Mouse (Mus musculus) lung, embryonic 15.5 days (tissue): ENCODE measurements around the gene Edem2. TPM values are rescaled to one million over a fixed set of nuclear protein-coding genes. Genes with fewer than 3 reads are reported as not detected.

Source experiments
- ATAC-seq: fragments of 200-750 bp; cut with Nextera tagmentation; 2 replicates; pipeline ENCODE4 v1.8.0; 2017; ENCODE audit warnings: moderate number of reproducible peaks, borderline replicate concordance; ENCODE audit not compliant: low FRiP score, low TSS enrichment; ENCODE audit errors: extremely low read depth
- H3K27ac ChIP-seq: fragments of 300-500 bp; sonication (generic); 2 replicates; pipeline ENCODE4 v1.5.1; 2015; ENCODE audit warnings: moderate library complexity, mild to moderate bottlenecking, inconsistent platforms
- H3K27me3 ChIP-seq: fragments of 300-500 bp; sonication (generic); 2 replicates; pipeline ENCODE4 v1.6.1; 2015; ENCODE audit warnings: inconsistent platforms
- H3K36me3 ChIP-seq: fragments of 300-500 bp; sonication (generic); 2 replicates; pipeline ENCODE4 v1.6.1; 2015; ENCODE audit warnings: inconsistent platforms
- H3K4me1 ChIP-seq: fragments of 300-500 bp; sonication (generic); 2 replicates; pipeline ENCODE4 v1.6.1; 2015; ENCODE audit warnings: inconsistent platforms
- H3K4me2 ChIP-seq: fragments of 300-500 bp; sonication (generic); 2 replicates; pipeline ENCODE4 v1.6.1; 2015; ENCODE audit warnings: inconsistent platforms, mild to moderate bottlenecking, moderate library complexity
- H3K4me3 ChIP-seq: fragments of 300-500 bp; sonication (generic); 2 replicates; pipeline ENCODE4 v1.5.1; 2015; ENCODE audit warnings: mild to moderate bottlenecking, inconsistent platforms
- H3K9ac ChIP-seq: fragments of 300-500 bp; sonication (generic); 2 replicates; pipeline ENCODE4 v1.6.1; 2015; ENCODE audit warnings: inconsistent platforms
- H3K9me3 ChIP-seq: fragments of 300-500 bp; sonication (generic); 2 replicates; pipeline ENCODE4 v1.6.1; 2016; ENCODE audit warnings: inconsistent platforms
- WGBS: fragments of 180-500 bp; shearing (Covaris S2); methylation state at CpG from one replicate; pipeline ENCODE4 v1.1.7; 2015; 5-methylcytosine and 5-hydroxymethylcytosine counted together
- polyA plus RNA-seq: library from polyadenylated mRNA; unstranded; fragments of >200 nt; fragmentation: Nextera tagmentation; extraction: Ambion mirVana; gene quantifications from 2 replicates; pipeline ENCODE4 v1.2.1, GENCODE M21; 2015

Gene Edem2
- polyA plus RNA-seq, 1 experiment from 2014 or later = 45.2 TPM

DNA sequence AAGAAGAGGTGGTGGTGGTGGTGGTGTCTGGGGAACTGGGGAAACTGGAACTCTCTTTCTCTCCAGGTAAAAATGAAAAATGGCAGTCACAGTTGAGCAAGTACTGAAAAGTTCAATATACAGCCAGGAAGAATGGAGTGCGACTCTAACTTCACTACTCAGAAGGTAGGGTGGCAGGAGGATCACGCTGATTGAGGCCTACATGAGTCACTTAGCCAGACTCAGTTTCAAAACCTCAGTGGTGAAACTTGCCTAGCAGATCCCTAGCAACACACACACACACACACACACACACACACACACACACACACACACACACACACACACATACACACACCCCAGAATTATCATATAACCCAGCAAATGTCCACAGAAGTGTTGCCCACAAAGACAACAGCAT is 47.4 kb downstream of the Edem2 start:
- Histone ChIP-seq H3K4me3 (no peak overlapping the region), H3K36me3 (0 out of 2 replicates have a peak, but pooled peaks cover 3% of the 10 kb centered on the region), H3K4me2 (no peak overlapping the region), H3K9me3 (no peaks in the 10 kb centered on the region), H3K4me1 (no peaks in the 10 kb centered on the region), H3K9ac (no peak overlapping the region), H3K27me3 (no peaks in the 10 kb centered on the region), H3K27ac (no peak overlapping the region)
- 95% methylated on average over 2 of the region's 2 CpGs for whole genome bisulfite sequencing
- no peak for ATAC-seq

DNA sequence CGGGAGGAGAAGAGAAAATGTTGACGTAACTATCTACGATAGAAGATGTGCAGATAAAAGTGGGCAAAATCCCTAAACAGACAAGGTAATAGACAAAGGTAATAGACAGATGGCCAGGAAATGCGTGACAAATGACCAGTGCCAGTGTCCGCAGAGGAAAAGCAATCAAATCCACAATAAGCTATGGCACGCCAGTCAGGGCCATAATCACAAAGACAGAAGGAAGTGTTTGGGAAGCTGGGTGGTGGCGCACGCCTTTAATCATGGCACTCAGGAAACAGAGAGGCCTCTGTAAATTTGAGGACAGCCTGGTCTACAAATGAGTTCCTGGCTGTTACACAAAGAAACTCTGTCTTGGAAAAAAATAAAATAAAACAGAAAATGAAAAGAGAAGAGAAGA is 48.1 kb downstream of the Edem2 start:
- Histone ChIP-seq H3K4me1 (no peaks in the 10 kb centered on the region), H3K4me3 (no peak overlapping the region), H3K36me3 (0 out of 2 replicates have a peak, but pooled peaks cover under 1% of the 10 kb centered on the region), H3K9me3 (no peaks in the 10 kb centered on the region), H3K27me3 (no peaks in the 10 kb centered on the region), H3K27ac (no peak overlapping the region), H3K4me2 (no peak overlapping the region), H3K9ac (no peak overlapping the region)
- no peak for ATAC-seq
- WGBS = 63% methylated on average over 8 of the region's 8 CpGs

DNA sequence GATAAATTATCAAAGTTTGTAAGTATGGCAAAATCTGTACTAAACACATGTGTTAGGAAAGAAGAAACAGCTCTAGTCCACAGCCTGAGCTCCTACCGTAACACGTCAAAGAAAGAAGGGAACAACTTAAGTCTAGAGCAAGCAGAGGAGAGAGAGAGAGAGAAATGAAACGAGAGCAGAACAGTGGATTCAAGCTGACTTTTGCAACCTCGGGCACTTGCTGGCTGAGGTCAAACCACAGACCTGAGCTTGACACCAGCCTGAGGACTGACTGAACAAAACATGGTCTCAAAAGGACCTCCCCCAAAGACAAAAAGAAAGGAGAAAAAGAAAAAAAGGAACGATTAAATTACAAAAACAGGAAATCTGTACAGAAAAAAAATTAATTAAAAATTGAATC is 48.7 kb downstream of the Edem2 start:
- Histone ChIP-seq H3K9ac (no peak overlapping the region), H3K36me3 (no peaks in the 10 kb centered on the region), H3K27me3 (no peaks in the 10 kb centered on the region), H3K9me3 (no peaks in the 10 kb centered on the region), H3K4me2 (no peak overlapping the region), H3K4me3 (no peak overlapping the region), H3K4me1 (no peaks in the 10 kb centered on the region), H3K27ac (no peak overlapping the region)
- no peak for ATAC-seq
- 65% methylated on average over 5 of the region's 5 CpGs for WGBS

DNA sequence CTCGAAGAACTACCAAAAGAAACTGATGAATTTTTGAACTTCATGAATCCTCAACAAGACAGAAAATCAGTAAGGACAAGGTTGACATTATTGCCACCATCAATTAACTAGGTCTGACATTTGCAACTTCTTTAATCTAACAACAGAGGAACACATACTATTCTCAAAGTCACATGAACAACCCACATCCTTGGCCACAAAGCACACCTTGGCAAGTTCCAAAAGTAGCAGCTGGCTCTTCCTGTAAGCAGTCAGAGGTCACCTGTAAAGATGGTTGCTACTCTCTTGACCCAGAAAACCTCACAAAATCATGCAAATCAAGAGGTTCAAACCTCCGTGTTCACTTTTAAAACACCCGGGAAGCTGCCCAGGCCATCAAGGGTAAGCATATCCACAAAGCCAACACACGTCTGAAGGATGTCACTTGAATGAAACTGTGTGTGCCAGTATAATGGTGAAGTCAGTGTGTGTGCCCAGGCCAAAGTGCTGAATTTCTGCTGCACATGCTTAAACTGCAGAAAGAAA is 49.6 kb downstream of the Edem2 start:
- no peak overlapping the region for H3K9ac ChIP-seq
- no peak overlapping the region for H3K27ac ChIP-seq
- H3K4me3 ChIP-seq = no peak overlapping the region
- 86% methylated on average over 4 of the region's 4 CpGs for WGBS
- H3K4me2 ChIP-seq = no peak overlapping the region
- H3K36me3 ChIP-seq = no peaks in the 10 kb centered on the region
- no peak for ATAC-seq
- no peaks in the 10 kb centered on the region for H3K9me3 ChIP-seq
- no peaks in the 10 kb centered on the region for H3K27me3 ChIP-seq
- no peaks in the 10 kb centered on the region for H3K4me1 ChIP-seq

DNA sequence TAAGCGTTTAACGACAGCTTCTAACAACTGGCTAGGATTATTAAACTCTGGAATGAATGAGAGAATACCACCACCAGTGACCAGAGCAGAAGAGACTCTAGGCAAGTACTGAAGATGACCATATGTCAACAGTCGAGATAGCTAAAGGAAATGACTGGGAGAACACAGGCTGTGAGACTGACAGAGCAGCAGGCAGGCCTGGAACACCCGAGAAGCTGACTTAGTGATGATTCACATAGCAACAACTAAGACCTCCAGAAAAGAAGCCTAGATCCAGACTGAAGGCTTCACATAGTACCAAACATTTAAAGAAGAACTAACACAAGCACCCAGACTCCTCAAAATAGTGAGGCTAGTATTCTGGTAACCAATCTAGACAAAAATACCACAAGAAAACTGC is 54.2 kb downstream of the Edem2 start:
- Histone ChIP-seq H3K4me1 (no peaks in the 10 kb centered on the region), H3K9ac (no peak overlapping the region), H3K9me3 (no peaks in the 10 kb centered on the region), H3K4me2 (no peak overlapping the region), H3K36me3 (peaks cover 26% of the 10 kb centered on the region), H3K27me3 (no peaks in the 10 kb centered on the region), H3K4me3 (no peak overlapping the region), H3K27ac (no peak overlapping the region)
- WGBS = 55% methylated on average over 4 of the region's 4 CpGs
- ATAC-seq = no peak

DNA sequence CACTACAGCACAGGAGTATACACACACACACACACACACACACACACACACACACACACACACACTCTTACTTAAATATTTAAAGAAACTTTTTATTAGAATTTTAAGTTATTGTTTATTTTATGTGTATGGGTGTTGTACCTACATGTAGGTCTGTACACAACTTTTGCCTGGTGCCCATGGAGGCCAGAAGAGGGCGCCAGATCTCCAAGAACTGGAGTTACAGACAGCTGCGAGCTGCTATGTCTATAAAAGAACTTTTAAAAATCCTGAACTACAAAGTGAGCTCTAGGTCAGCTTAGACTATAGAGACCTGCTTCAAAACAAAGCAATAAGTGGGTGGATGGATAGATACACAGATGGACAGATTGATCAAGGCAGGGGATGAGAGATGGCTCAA is 55.7 kb downstream of the Edem2 start:
- ATAC-seq = no peak
- 24% methylated on average over 2 of the region's 2 CpGs for WGBS

DNA sequence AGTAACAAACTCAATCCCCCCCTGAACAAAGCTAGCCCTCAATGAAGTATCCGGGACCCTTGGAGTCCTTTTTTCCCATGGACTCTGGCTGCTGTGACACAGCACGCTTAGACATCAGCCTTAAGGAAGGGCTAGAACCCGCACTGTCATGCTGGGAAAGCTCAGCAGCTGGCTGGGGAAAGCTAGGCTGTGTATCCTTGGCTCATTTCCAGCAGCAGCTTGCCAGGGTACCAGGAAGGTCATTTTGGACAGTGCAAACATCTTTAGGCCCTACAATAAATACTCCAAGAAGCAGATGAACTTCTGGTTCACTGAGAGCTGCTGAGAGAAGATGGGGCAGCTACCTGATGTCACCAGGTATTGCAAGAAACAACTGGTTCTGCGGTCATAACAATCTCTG is 58.0 kb downstream of the Edem2 start:
- Histone ChIP-seq H3K4me2 (no peak overlapping the region), H3K4me1 (no peaks in the 10 kb centered on the region), H3K27me3 (no peaks in the 10 kb centered on the region), H3K9ac (no peak overlapping the region), H3K4me3 (no peak overlapping the region), H3K9me3 (no peaks in the 10 kb centered on the region), H3K27ac (no peak overlapping the region), H3K36me3 (peaks cover 47% of the 10 kb centered on the region)
- no peak for ATAC-seq
- WGBS = 65% methylated on average over 4 of the region's 4 CpGs

More for the DNA sequence above, 55.7 kb downstream of the Edem2 start:
- Histone ChIP-seq H3K4me2 (no peak overlapping the region), H3K36me3 (peaks cover 28% of the 10 kb centered on the region), H3K27me3 (no peaks in the 10 kb centered on the region), H3K27ac (no peak overlapping the region), H3K4me3 (no peak overlapping the region), H3K4me1 (no peaks in the 10 kb centered on the region), H3K9me3 (no peaks in the 10 kb centered on the region), H3K9ac (no peak overlapping the region)

DNA sequence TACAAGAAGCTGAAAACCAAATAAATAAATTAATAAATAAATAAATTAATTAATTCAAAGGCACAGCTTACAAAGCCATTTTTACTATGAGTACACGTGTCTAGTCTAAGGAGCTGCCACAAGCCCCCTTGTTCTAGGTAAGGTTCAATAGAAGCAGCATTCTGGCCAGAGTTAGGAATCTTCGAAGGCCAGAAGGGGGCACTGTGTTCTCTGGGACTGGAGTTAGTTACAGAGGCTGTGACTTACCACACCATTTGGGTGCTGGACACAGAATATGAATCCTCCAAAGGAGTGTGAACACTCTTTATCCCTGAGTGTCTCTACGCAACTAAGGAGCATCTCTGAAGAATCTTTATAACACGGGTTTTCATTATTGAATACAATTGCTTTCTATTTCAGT is 60.8 kb downstream of the Edem2 start:
- WGBS = 89% methylated on average over 4 of the region's 4 CpGs
- Histone ChIP-seq H3K27ac (no peak overlapping the region), H3K4me2 (no peak overlapping the region)

DNA sequence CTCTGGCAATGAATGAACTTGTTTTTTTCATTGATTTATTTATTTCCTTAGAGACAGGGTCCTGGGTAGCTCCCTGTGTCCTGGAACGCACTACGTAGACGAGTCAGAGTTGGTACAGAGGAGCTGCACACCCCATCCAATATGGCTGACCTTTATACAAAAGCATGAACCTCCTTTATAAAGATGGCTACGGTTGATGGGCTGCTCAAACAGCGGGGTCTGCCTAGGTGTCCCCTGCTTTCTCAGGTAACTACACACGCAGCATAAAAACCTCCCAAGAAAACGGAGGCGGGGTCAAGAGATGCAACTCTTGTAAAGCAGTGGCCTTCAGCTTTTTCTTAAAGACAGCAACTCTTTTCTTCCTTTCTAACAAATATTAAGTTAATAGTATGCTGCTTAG is 61.4 kb downstream of the Edem2 start:
- no peak overlapping the region for H3K4me3 ChIP-seq
- no peaks in the 10 kb centered on the region for H3K4me1 ChIP-seq
- H3K9me3 ChIP-seq = no peaks in the 10 kb centered on the region
- ATAC-seq = no peak
- H3K27me3 ChIP-seq = no peaks in the 10 kb centered on the region
- H3K27ac ChIP-seq = no peak overlapping the region
- H3K9ac ChIP-seq = no peak overlapping the region
- no peak overlapping the region for H3K4me2 ChIP-seq
- peaks cover 70% of the 10 kb centered on the region for H3K36me3 ChIP-seq
- WGBS = 94% methylated on average over 8 of the region's 8 CpGs

More for the DNA sequence above, 60.8 kb downstream of the Edem2 start:
- Histone ChIP-seq H3K9me3 (no peaks in the 10 kb centered on the region), H3K27me3 (no peaks in the 10 kb centered on the region), H3K36me3 (peaks cover 69% of the 10 kb centered on the region), H3K4me3 (no peak overlapping the region), H3K9ac (no peak overlapping the region), H3K4me1 (no peaks in the 10 kb centered on the region)
- ATAC-seq = no peak

DNA sequence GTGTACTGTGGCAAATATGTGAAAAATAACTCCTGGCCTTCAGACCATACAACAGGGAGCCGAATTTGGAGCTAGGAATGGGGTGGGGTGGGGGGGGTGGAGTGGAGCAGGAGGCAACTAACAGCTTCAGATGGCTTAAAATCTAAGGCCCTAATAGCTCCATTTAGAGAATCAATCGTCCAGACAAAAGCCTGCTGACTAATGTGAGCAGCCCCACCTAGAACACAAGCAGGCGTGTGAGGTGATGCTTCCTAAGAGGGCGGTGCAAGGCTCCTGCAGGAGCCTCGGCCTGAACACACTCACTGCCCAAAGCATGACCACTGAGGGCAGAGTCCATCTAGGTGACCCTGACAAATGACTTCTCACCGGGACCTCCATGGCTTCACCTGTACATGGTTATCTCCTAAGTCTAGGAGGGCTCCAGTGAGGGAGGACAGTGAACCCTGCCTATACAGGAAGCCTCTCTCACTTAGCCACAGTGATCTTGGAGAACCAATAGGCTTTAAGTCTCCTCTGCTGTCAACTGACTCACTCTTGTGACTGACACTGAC is 65.3 kb downstream of the Edem2 start:
- WGBS = 77% methylated on average over 6 of the region's 6 CpGs
- peaks cover 73% of the 10 kb centered on the region for H3K36me3 ChIP-seq

DNA sequence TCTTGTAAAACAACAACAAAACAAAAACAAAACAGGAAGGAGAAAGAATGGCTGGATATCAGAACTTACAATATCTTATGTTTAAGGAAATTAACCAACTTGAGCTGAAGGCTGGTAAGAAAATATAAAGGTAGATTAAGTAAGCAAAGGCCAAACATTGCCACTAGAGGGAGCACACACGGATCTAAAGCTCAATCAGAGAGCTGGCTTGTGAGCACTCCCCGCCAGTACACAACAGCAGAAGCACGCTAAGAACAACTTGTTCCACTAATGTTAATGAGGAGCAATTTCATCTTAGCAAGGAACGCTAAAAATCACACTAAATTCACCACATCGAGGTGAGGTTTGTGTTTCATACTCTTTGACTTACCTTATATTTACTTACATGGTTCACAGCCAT is 66.2 kb downstream of the Edem2 start:
- Histone ChIP-seq H3K27me3 (no peaks in the 10 kb centered on the region), H3K9ac (no peak overlapping the region), H3K4me3 (no peak overlapping the region), H3K9me3 (no peaks in the 10 kb centered on the region), H3K4me2 (no peak overlapping the region), H3K36me3 (peaks cover 72% of the 10 kb centered on the region), H3K4me1 (no peaks in the 10 kb centered on the region), H3K27ac (no peak overlapping the region)
- 25% methylated on average over 5 of the region's 5 CpGs for WGBS
- ATAC-seq = no peak

More for the DNA sequence above, 65.3 kb downstream of the Edem2 start:
- no peak overlapping the region for H3K9ac ChIP-seq
- H3K4me1 ChIP-seq = no peaks in the 10 kb centered on the region
- no peak for ATAC-seq
- H3K27me3 ChIP-seq = no peaks in the 10 kb centered on the region
- H3K27ac ChIP-seq = no peak overlapping the region
- H3K4me3 ChIP-seq = no peak overlapping the region
- no peaks in the 10 kb centered on the region for H3K9me3 ChIP-seq
- no peak overlapping the region for H3K4me2 ChIP-seq

DNA sequence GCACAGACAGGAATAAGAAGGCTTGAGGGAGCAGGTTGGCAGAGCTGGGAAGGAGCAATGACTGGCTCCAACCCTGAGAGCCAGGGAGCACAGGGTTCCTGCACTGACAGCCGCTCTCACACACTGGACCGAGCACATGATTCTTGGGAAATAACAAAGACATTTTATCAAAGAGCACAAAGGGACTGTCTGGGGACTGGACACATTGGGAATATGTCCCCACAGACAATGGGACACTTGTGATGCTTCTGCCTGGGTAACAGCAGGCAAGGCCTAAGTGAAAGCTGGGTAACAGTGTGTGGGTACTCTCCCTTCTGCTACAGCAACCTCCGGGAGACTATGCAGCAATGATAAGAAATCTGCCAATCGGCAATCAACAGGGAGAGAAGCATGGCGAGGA is 66.9 kb downstream of the Edem2 start:
- whole genome bisulfite sequencing = 87% methylated on average over 5 of the region's 5 CpGs
- no peak overlapping the region for H3K27ac ChIP-seq
- no peak overlapping the region for H3K4me2 ChIP-seq
- ATAC-seq = no peak
- peaks cover 73% of the 10 kb centered on the region for H3K36me3 ChIP-seq
- no peaks in the 10 kb centered on the region for H3K4me1 ChIP-seq
- H3K9ac ChIP-seq = no peak overlapping the region
- no peaks in the 10 kb centered on the region for H3K9me3 ChIP-seq
- no peaks in the 10 kb centered on the region for H3K27me3 ChIP-seq
- no peak overlapping the region for H3K4me3 ChIP-seq
